Mouse (Mus musculus) liver, embryonic 12.5 days (tissue): ENCODE data around the gene Cgnl1. TPM values are rescaled to one million over a fixed set of nuclear protein-coding genes. Genes with fewer than 3 reads are reported as not detected.
A peak's percentile ranks its signal among the peaks of the same experiment; 100 is the strongest.

Experiments
- ATAC-seq: fragments of 200-750 bp; cut with Nextera tagmentation; 2 replicates; pipeline ENCODE4 v1.8.0; 2017; ENCODE audit warnings: moderate number of reproducible peaks, mild to moderate bottlenecking, moderate library complexity
- H3K27ac ChIP-seq: fragments of 300-500 bp; sonication (generic); 2 replicates; pipeline ENCODE4 v1.5.1; 2016; ENCODE audit warnings: mild to moderate bottlenecking
- H3K27me3 ChIP-seq: fragments of 300-500 bp; sonication (generic); replicated peaks from 2 replicates; pipeline ENCODE4 v1.6.1; 2016; ENCODE audit warnings: mild to moderate bottlenecking, moderate library complexity
- H3K36me3 ChIP-seq: fragments of 300-500 bp; sonication (generic); 2 replicates; pipeline ENCODE4 v1.6.1; 2016; ENCODE audit warnings: mild to moderate bottlenecking, moderate library complexity
- H3K4me1 ChIP-seq: fragments of 300-500 bp; sonication (generic); 2 replicates; pipeline ENCODE4 v1.6.1; 2016
- H3K4me2 ChIP-seq: fragments of 300-500 bp; sonication (generic); 2 replicates; pipeline ENCODE4 v1.6.1; 2016; ENCODE audit warnings: mild to moderate bottlenecking, moderate library complexity
- H3K4me3 ChIP-seq: fragments of 300-500 bp; sonication (generic); 2 replicates; pipeline ENCODE4 v1.5.1; 2016; ENCODE audit warnings: mild to moderate bottlenecking, moderate library complexity
- H3K9ac ChIP-seq: fragments of 300-500 bp; sonication (generic); 2 replicates; pipeline ENCODE4 v1.6.1; 2016; ENCODE audit warnings: mild to moderate bottlenecking, moderate library complexity
- H3K9me3 ChIP-seq: fragments of 300-500 bp; sonication (generic); replicated peaks from 2 replicates; pipeline ENCODE4 v1.6.1; 2016; ENCODE audit warnings: mild to moderate bottlenecking, moderate library complexity
- WGBS: fragments of 180-500 bp; shearing (Covaris S2); methylation state at CpG from one replicate; pipeline ENCODE4 v1.1.7; 2016; ENCODE audit not compliant: insufficient replicate concordance; 5-methylcytosine and 5-hydroxymethylcytosine counted together
- polyA plus RNA-seq: library from polyadenylated mRNA; unstranded; fragments of >200 nt; fragmentation: Nextera tagmentation; extraction: Ambion mirVana; gene quantifications from 2 replicates; pipeline ENCODE4 v1.2.1, GENCODE M21; 2016

Gene Cgnl1
- 3.0 TPM in 2 replicates for polyA plus RNA-seq

DNA sequence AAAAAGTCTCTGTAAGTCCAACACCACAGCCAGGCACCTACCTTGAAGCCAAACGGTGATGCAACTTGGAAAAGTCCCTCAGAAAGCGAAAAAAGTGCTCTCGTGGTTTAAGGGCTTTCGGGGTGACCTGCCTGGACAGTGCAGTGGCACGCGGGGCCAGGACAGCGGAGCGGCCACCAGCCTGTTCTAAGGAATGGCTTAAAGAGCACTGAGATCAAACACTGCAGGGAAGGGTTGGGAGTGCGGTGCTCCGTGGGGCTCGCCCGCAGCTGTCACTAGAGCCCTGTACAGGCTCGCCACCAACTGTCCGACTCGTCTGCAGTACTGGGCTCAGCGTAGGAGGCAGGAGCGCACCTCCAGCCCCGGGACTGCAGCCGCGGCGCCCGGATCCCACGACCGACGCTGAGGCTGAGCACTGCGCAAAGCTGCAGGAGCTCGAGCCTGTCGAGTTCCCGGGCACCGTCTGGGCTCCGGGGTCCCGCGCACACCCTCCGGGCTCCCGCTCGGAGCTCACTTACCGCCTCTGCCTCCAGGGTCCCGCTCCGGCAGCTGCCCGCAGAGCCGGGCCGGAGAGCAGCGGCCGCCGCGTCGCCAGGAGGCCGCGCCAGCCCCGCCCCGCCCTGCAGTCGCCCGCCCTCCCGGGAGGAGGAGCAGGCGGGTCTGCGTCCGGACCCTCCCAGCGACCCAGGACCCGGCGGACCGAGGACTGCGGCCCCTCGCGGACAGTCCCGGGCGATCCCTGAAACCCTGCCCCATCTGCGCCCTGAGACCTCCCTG, at the start of gene Cgnl1:
Cgnl1 (minus strand) TSS at position 612 of the 777 bp plus-strand sequence.
- 0 out of 2 replicates have a peak, but pooled peaks cover 12% of the 10 kb centered on the region for H3K4me1 ChIP-seq
- H3K36me3 ChIP-seq, result no peaks in the 10 kb centered on the region
- H3K27me3 ChIP-seq, result peaks cover 53% of the 10 kb centered on the region
- peak within 1 kb of the TSS; percentile 60 for H3K4me3 ChIP-seq
- peak; percentile 77 for ATAC-seq
- peak within 1 kb of the TSS; percentile 61 for H3K9ac ChIP-seq
- peak within 1 kb of the TSS; percentile 71 for H3K4me2 ChIP-seq
- no peaks in the 10 kb centered on the region for H3K9me3 ChIP-seq
- H3K27ac ChIP-seq, result no peak within 1 kb of the TSS
- WGBS, result under 1% methylated on average over 49 of the region's 67 CpGs

DNA sequence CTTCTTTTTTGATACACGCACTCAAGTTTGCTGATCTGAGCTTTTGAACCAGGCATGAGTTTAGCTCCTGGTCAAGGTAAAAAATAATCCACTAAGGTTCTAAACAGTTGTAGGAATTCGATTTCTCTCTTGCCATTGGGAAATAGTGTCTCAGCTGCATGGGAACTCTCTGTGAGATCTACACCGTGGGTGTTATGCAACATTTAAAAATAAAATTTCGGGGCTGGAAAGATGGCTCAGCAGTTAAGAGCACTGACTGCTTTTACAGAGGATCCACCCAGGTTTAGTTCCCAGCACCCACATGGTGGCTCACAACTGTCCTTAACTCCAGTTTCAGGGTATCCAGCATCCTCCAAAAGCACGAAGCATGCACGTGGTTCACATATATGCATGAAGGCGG, 47.1 kb upstream of the Cgnl1 start:
- Histone ChIP-seq H3K4me2 (no peak overlapping the region), H3K4me1 (no peaks in the 10 kb centered on the region), H3K4me3 (no peak overlapping the region), H3K27ac (no peak overlapping the region), H3K36me3 (no peaks in the 10 kb centered on the region), H3K9me3 (no peaks in the 10 kb centered on the region), H3K27me3 (0 out of 2 replicates have a peak, but pooled peaks cover 3% of the 10 kb centered on the region), H3K9ac (no peak overlapping the region)
- WGBS, result 65% methylated on average over 7 of the region's 7 CpGs
- no peak for ATAC-seq

GRCm38 (mm10) chr9:71816121-71816520, 44.7 kb upstream of the Cgnl1 start:
- WGBS, result 35% methylated on average over 3 of the region's 3 CpGs
- ATAC-seq, result no peak
- no peak overlapping the region for H3K9ac ChIP-seq
- no peaks in the 10 kb centered on the region for H3K4me1 ChIP-seq
- no peaks in the 10 kb centered on the region for H3K9me3 ChIP-seq
- H3K27ac ChIP-seq, result no peak overlapping the region
- no peak overlapping the region for H3K4me2 ChIP-seq
- no peak overlapping the region for H3K4me3 ChIP-seq
- no peaks in the 10 kb centered on the region for H3K36me3 ChIP-seq
- H3K27me3 ChIP-seq, result peaks cover 7% of the 10 kb centered on the region; the same call in 1 of the 2 replicates

DNA sequence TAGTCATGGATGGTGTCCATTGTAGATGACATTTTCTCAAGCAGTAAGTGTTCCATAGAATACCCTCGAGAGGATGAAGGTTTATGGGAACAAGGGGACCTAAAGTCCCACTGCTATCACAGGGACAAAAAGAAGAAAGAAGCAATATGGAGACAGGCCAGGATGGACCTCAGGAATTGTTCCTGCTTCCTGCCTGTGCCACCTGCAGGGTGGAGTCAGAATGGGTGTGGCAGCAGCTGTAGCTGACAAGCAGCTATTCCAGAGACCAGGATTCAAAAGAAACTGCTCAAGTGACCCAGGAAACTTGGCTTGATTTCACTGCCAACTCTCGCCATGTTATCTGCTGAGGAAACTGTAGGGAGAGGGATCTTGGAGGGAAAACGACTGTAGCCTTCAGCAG, 42.2 kb upstream of the Cgnl1 start:
- Histone ChIP-seq H3K9ac (no peak overlapping the region), H3K4me2 (no peak overlapping the region), H3K4me1 (no peaks in the 10 kb centered on the region), H3K27me3 (peaks cover 17% of the 10 kb centered on the region; the same call in 1 of the 2 replicates), H3K9me3 (no peaks in the 10 kb centered on the region), H3K4me3 (no peak overlapping the region), H3K27ac (no peak overlapping the region), H3K36me3 (no peaks in the 10 kb centered on the region)
- no peak for ATAC-seq
- 49% methylated on average over 3 of the region's 3 CpGs for WGBS

DNA sequence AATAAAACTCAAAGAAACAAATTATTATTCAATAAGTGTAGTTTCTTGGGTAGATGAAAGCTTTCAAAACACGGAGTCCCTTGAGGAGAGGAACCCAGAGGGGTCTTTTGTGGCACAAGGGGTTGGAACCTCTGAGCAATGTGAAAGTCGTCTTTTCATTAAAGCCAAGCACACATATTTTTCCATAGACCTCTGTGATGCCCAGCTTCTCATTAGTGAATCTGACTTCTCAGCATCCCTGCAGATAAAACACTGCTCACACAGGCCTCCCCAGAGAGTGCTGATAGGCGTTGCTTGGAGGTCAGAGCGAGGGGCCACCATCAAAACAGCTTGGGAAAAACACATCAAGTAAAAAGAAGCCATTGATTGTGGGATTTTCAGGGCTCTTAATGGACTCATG, 41.5 kb upstream of the Cgnl1 start:
- H3K4me2 ChIP-seq, result no peak overlapping the region

GRCm38 (mm10) chr9:71812402-71812801, 41.0 kb upstream of the Cgnl1 start:
- H3K4me3 ChIP-seq, result no peak overlapping the region
- H3K4me1 ChIP-seq, result no peaks in the 10 kb centered on the region
- H3K9ac ChIP-seq, result no peak overlapping the region
- WGBS, result 30% methylated on average over 4 of the region's 4 CpGs
- no peak for ATAC-seq
- no peak overlapping the region for H3K27ac ChIP-seq
- H3K9me3 ChIP-seq, result no peaks in the 10 kb centered on the region
- H3K36me3 ChIP-seq, result no peaks in the 10 kb centered on the region
- no peak overlapping the region for H3K4me2 ChIP-seq
- peaks cover 14% of the 10 kb centered on the region; the same call in 1 of the 2 replicates for H3K27me3 ChIP-seq

More for the DNA sequence above, 41.5 kb upstream of the Cgnl1 start:
- no peak overlapping the region for H3K9ac ChIP-seq
- H3K4me1 ChIP-seq, result no peaks in the 10 kb centered on the region
- H3K27me3 ChIP-seq, result peaks cover 14% of the 10 kb centered on the region; the same call in 1 of the 2 replicates
- WGBS, result 63% methylated on average over 4 of the region's 4 CpGs
- ATAC-seq, result no peak
- no peaks in the 10 kb centered on the region for H3K36me3 ChIP-seq
- no peak overlapping the region for H3K4me3 ChIP-seq
- H3K9me3 ChIP-seq, result no peaks in the 10 kb centered on the region
- H3K27ac ChIP-seq, result no peak overlapping the region

- Histone ChIP-seq H3K4me1 (no peaks in the 10 kb centered on the region), H3K36me3 (no peaks in the 10 kb centered on the region), H3K4me2 (no peak overlapping the region), H3K27ac (no peak overlapping the region), H3K9ac (no peak overlapping the region), H3K4me3 (no peak overlapping the region), H3K9me3 (no peaks in the 10 kb centered on the region), H3K27me3 (peaks cover 14% of the 10 kb centered on the region; the same call in 1 of the 2 replicates)
- WGBS, result 64% methylated on average over 5 of the region's 5 CpGs
- no peak for ATAC-seq
Measured at GRCm38 (mm10) chr9:71811404-71811803, 40.0 kb upstream of the Cgnl1 start.

DNA sequence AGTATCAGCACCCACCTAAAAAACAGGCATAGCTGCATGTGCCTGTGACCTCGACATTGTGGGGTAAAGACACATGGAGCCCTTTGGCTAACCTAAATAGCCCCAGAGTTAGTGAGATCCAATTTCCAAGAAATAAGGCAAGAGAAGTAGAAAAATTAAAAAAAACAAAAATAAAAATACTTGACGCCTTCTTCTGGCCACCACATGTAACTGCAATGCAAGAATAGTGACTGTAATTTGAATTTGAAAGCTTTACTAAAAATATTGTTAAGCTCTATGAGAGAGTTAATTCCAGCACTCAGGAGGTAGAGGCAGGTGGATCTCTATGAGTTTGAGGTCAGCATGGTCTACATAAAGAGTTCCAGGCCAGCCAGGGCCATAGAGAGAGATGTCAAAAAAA, 39.3 kb upstream of the Cgnl1 start:
- 57% methylated on average over 2 of the region's 2 CpGs for WGBS
- H3K4me1 ChIP-seq, result no peaks in the 10 kb centered on the region
- ATAC-seq, result no peak
- no peak overlapping the region for H3K4me3 ChIP-seq
- H3K36me3 ChIP-seq, result no peaks in the 10 kb centered on the region
- H3K4me2 ChIP-seq, result no peak overlapping the region
- peaks cover 14% of the 10 kb centered on the region; the same call in 1 of the 2 replicates for H3K27me3 ChIP-seq
- H3K9me3 ChIP-seq, result no peaks in the 10 kb centered on the region
- no peak overlapping the region for H3K9ac ChIP-seq
- no peak overlapping the region for H3K27ac ChIP-seq

DNA sequence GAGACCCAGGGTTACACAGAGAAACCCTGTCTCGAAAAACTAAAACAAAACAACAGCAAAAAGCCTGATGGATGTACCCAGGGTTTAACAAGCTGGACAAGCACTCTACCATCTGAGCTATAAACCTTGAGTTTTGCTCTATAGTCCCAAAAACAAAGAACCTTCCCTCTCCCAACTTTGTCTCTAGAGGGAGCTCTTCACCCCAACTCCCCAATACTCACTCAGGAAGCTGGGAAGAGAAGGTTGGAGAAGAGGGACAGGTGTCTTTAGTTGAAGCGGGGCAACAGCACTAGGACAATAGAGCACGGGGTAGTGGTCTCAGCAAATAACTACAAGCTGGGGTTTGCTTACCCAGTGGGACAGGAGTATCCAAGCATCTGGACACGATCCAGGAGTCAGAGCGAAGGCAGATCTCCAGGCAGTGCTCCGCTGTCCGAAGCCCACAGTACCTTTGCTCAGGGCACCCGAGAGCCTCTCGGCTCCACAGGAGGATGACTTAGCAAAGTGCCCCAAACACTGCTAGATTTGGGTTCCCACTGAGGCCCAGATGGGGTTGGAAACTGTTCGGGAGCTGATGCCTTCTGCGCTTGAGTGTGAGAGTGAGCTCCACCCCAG, 37.3 kb upstream of the Cgnl1 start:
- peaks cover 14% of the 10 kb centered on the region; the same call in 1 of the 2 replicates for H3K27me3 ChIP-seq
- no peaks in the 10 kb centered on the region for H3K4me1 ChIP-seq
- no peaks in the 10 kb centered on the region for H3K36me3 ChIP-seq
- no peak overlapping the region for H3K9ac ChIP-seq
- H3K27ac ChIP-seq, result no peak overlapping the region
- no peaks in the 10 kb centered on the region for H3K9me3 ChIP-seq
- no peak overlapping the region for H3K4me3 ChIP-seq
- 36% methylated on average over 11 of the region's 11 CpGs for WGBS
- ATAC-seq, result no peak
- H3K4me2 ChIP-seq, result peak overlapping the region; percentile 28; the same call in 1 of the 2 replicates

DNA sequence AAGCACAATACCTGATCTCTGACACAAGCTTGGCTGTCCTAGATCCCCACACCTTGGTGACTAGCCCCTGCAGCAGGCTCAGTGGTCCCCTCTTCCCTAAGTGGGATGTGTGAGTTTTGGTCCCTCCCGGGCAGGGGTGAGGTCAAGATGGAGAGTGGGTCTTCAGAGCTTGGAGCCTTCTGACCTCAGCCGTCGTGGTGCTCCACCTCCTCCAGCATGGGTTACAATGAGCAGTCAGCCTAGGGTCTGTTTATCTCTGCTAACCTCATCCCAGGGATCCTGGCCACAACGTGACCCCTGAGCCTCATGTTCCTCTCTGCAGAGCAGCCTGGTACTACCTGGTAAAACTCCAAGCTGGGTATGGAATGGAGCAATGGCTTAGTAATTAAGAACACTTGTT, 36.4 kb upstream of the Cgnl1 start:
- H3K4me3 ChIP-seq, result no peak overlapping the region
- ATAC-seq, result no peak
- no peaks in the 10 kb centered on the region for H3K9me3 ChIP-seq
- 48% methylated on average over 4 of the region's 4 CpGs for WGBS
- H3K4me1 ChIP-seq, result no peaks in the 10 kb centered on the region
- H3K27ac ChIP-seq, result no peak overlapping the region
- H3K9ac ChIP-seq, result no peak overlapping the region
- no peaks in the 10 kb centered on the region for H3K36me3 ChIP-seq
- H3K27me3 ChIP-seq, result peaks cover 16% of the 10 kb centered on the region; the same call in 1 of the 2 replicates
- no peak overlapping the region for H3K4me2 ChIP-seq

GRCm38 (mm10) chr9:71806422-71806805, 35.0 kb upstream of the Cgnl1 start:
- H3K27me3 ChIP-seq, result peaks cover 21% of the 10 kb centered on the region; the same call in 1 of the 2 replicates
- H3K4me1 ChIP-seq, result no peaks in the 10 kb centered on the region
- H3K4me3 ChIP-seq, result no peak overlapping the region
- peak; percentile 27; the same call in 1 of the 2 replicates for ATAC-seq
- 0% methylated on average over 2 of the region's 2 CpGs for WGBS
- H3K27ac ChIP-seq, result no peak overlapping the region
- H3K4me2 ChIP-seq, result no peak overlapping the region
- no peaks in the 10 kb centered on the region for H3K36me3 ChIP-seq
- no peaks in the 10 kb centered on the region for H3K9me3 ChIP-seq
- no peak overlapping the region for H3K9ac ChIP-seq
